Comparison of ENCODE assay signal across 19 mouse cellular contexts in genomic region chr10:117089628-117090027, GRCm38 (mm10). TPM values are rescaled to one million over a fixed set of nuclear protein-coding genes. Genes with fewer than 3 reads are reported as not detected.
"Had no signal": no experiment of that assay in that cellular context is flagged by ENCODE, and none has a peak within 500 bp of the region (broad histone marks: within the 10 kb centered on the region; RNA-seq: fewer than 3 reads in every experiment).

No protein-coding gene starts in this region.

- H3K27me3 ChIP-seq: limb, embryonic 15.5 days; liver, embryonic 12.5 days; neural tube, embryonic 15.5 days had no signal

- ATAC-seq: liver, embryonic 12.5 days had no signal

- H3K4me3 ChIP-seq: limb, embryonic 15.5 days; liver, embryonic 12.5 days; midbrain, embryonic 10.5 days; myocyte; neural tube, embryonic 15.5 days had no signal

- H3K27ac ChIP-seq: limb, embryonic 15.5 days; liver, embryonic 12.5 days; midbrain, embryonic 10.5 days; neural tube, embryonic 15.5 days; stomach, postnatal 0 days had no signal

- DNase-seq: kidney, postnatal 25 days; left cerebral cortex, postnatal 4 days; lung, embryonic 14.5 days; lung, postnatal 36 days; midbrain, embryonic 14.5 days; right cerebral cortex, adult 18-20 months; thymus, postnatal 4 days had no signal

RNA-seq across cellular contexts. Expression of gene Lrrc10, which starts 44.5 kb away (rescaled TPM):
- total RNA-seq: layer of hippocampus, adult 18-20 months; left cerebral cortex, adult 18-20 months; left cerebral cortex, postnatal 4 days; megakaryocyte, adult 5-6 weeks had no signal
- polyA plus RNA-seq: intestine, embryonic 14.5 days; limb, embryonic 15.5 days; liver, embryonic 12.5 days; liver, embryonic 16.5 days; midbrain, embryonic 14.5 days; myocyte; neural tube, embryonic 11.5 days; neural tube, embryonic 15.5 days; stomach, postnatal 0 days had no signal
